Mouse (Mus musculus) midbrain, embryonic 11.5 days (tissue): ENCODE results near the gene Olfr959. TPM values are rescaled to one million over a fixed set of nuclear protein-coding genes. Genes with fewer than 3 reads are reported as not detected.

Source experiments
- ATAC-seq: fragments of 200-750 bp; cut with Nextera tagmentation; 2 replicates; pipeline ENCODE4 v1.8.0; 2017; ENCODE audit warnings: moderate TSS enrichment, moderate library complexity; ENCODE audit not compliant: low FRiP score
- DNase-seq: peaks from one replicate; pipeline ENCODE4 v3.0.0; 2015; ENCODE audit warnings: low spot score; ENCODE audit errors: missing footprints
- H3K27ac ChIP-seq: fragments of 300-500 bp; sonication (generic); 2 replicates; pipeline ENCODE4 v1.5.1; 2014; ENCODE audit warnings: low read depth, low read length
- H3K27me3 ChIP-seq: fragments of 300-500 bp; sonication (generic); 2 replicates; pipeline ENCODE4 v1.6.1; 2014; ENCODE audit warnings: mild to moderate bottlenecking, low read length, moderate library complexity, mixed read lengths; ENCODE audit not compliant: control insufficient read depth, insufficient read depth
- H3K36me3 ChIP-seq: fragments of 300-500 bp; sonication (generic); 2 replicates; pipeline ENCODE4 v1.6.1; 2014; ENCODE audit warnings: mild to moderate bottlenecking, low read length, moderate library complexity, mixed read lengths; ENCODE audit not compliant: control insufficient read depth, insufficient read depth
- H3K4me1 ChIP-seq: fragments of 300-500 bp; sonication (generic); 2 replicates; pipeline ENCODE4 v1.6.1; 2014; ENCODE audit warnings: low read length; ENCODE audit not compliant: control insufficient read depth, insufficient read depth
- H3K4me2 ChIP-seq: fragments of 300-500 bp; sonication (generic); 2 replicates; pipeline ENCODE4 v1.6.1; 2014; ENCODE audit warnings: mild to moderate bottlenecking, moderate library complexity
- H3K4me3 ChIP-seq: fragments of 300-500 bp; sonication (generic); 2 replicates; pipeline ENCODE4 v1.5.1; 2014; ENCODE audit warnings: low read depth, low read length
- H3K9ac ChIP-seq: fragments of 300-500 bp; sonication (generic); 2 replicates; pipeline ENCODE4 v1.6.1; 2014; ENCODE audit warnings: low read length
- H3K9me3 ChIP-seq: fragments of 300-500 bp; sonication (generic); 2 replicates; pipeline ENCODE4 v1.6.1; 2016; ENCODE audit warnings: low read length; ENCODE audit not compliant: control insufficient read depth
- WGBS: fragments of 180-500 bp; shearing (Covaris S2); extraction: QIAGEN DNeasy Blood & Tissue Kit; methylation state at CpG from one replicate; pipeline ENCODE4 v1.1.7; 2014; 5-methylcytosine and 5-hydroxymethylcytosine counted together
- polyA plus RNA-seq: library from polyadenylated mRNA; unstranded; fragments of >200 nt; fragmentation: Nextera tagmentation; extraction: Ambion mirVana; gene quantifications from 2 replicates; pipeline ENCODE4 v1.2.1, GENCODE M21; 2014

Olfr959 gene
- polyA plus RNA-seq, 1 experiment from 2014 or later: not detected

GRCm38 (mm10) chr9:39602536-39603332, 27.4 kb upstream of the Olfr959 start:
- no peak overlapping the region for H3K9ac ChIP-seq
- no peaks in the 10 kb centered on the region for H3K27me3 ChIP-seq
- H3K4me3 ChIP-seq: peak overlapping the region; percentile 19
- ATAC-seq: peak; percentile 86
- DNase-seq: peak; percentile 94
- H3K4me2 ChIP-seq: peak overlapping the region; percentile 51
- no peaks in the 10 kb centered on the region for H3K36me3 ChIP-seq
- no peaks in the 10 kb centered on the region for H3K9me3 ChIP-seq
- under 1% methylated on average over 18 of the region's 19 CpGs for WGBS
- H3K27ac ChIP-seq: no peak overlapping the region
- H3K4me1 ChIP-seq: no peaks in the 10 kb centered on the region

DNA sequence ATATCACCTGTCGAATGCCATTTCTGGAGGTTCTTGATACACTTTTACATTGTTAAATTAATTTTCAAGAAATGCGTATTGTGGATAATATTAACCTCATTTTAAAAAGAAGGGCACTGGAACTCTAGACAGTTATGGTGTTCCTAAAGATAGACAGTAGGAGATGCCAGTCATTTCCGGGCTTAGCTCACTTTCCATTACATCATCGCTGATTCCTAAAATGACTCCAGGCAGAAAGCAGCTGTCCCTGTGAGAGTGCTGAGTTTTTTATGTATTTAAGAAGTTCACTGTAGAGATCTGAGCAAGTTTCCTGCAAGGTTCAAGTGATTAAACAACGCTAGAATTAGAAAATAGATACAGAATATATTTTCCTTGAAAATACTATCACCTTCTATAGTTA, 1.7 kb upstream of the Olfr959 start:
- H3K4me1 ChIP-seq: no peaks in the 10 kb centered on the region
- no peak overlapping the region for H3K4me3 ChIP-seq
- DNase-seq (no peak), ATAC-seq (no peak)
- H3K9ac ChIP-seq: no peak overlapping the region
- H3K9me3 ChIP-seq: no peaks in the 10 kb centered on the region
- H3K27me3 ChIP-seq: no peaks in the 10 kb centered on the region
- H3K4me2 ChIP-seq: no peak overlapping the region
- WGBS: 87% methylated on average over 5 of the region's 5 CpGs
- no peaks in the 10 kb centered on the region for H3K36me3 ChIP-seq
- H3K27ac ChIP-seq: no peak overlapping the region

GRCm38 (mm10) chr9:39558349-39558647, 17.1 kb downstream of the Olfr959 start:
- Histone ChIP-seq H3K4me2 (no peak overlapping the region), H3K4me1 (peaks cover 5% of the 10 kb centered on the region; the same call in 1 of the 2 replicates), H3K9me3 (no peaks in the 10 kb centered on the region), H3K9ac (no peak overlapping the region), H3K27me3 (no peaks in the 10 kb centered on the region), H3K27ac (no peak overlapping the region), H3K4me3 (no peak overlapping the region), H3K36me3 (no peaks in the 10 kb centered on the region)
- DNase-seq (peak; percentile 86), ATAC-seq (peak; percentile 41)

- Histone ChIP-seq H3K27me3 (no peaks in the 10 kb centered on the region), H3K4me2 (no peak overlapping the region; the same call in 1 of the 2 replicates), H3K4me3 (no peak overlapping the region), H3K9ac (no peak overlapping the region; the same call in 1 of the 2 replicates), H3K9me3 (no peaks in the 10 kb centered on the region), H3K36me3 (no peaks in the 10 kb centered on the region), H3K27ac (peak overlapping the region; percentile 56), H3K4me1 (peaks cover 5% of the 10 kb centered on the region; the same call in 1 of the 2 replicates)
- 41% methylated on average over 3 of the region's 3 CpGs for WGBS
- ATAC-seq (peak; percentile 93), DNase-seq (peak; percentile 92)
Observed at GRCm38 (mm10) chr9:39557529-39558348, 17.6 kb downstream of the Olfr959 start.

DNA sequence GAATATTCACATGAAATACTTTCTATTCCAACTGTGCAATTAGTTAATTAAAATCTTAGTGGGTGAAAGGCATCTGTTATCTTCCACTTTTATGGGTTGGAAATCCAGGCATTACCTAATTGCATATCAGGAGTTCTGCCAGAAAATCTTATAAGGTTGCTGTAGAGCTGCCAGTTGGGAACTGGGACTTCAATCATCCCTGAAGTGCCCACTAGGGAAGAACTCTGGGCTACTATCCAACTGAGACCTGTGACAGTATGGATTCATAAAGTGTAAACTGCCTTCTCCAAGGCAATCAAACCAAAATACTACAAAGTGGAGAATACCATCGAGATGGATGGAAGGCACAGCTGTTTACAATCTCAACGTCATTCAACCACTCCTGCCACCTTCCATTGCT, 21.4 kb downstream of the Olfr959 start, which contains the start of gene Olfr958:
Gene Olfr958 (minus strand): TSS at position 109 of the 400 bp plus-strand sequence.
- Histone ChIP-seq H3K9me3 (no peaks in the 10 kb centered on the region), H3K9ac (no peak within 1 kb of the TSS), H3K27me3 (no peaks in the 10 kb centered on the region), H3K4me1 (peaks cover 5% of the 10 kb centered on the region; the same call in 1 of the 2 replicates), H3K36me3 (no peaks in the 10 kb centered on the region), H3K4me3 (no peak within 1 kb of the TSS), H3K4me2 (no peak within 1 kb of the TSS), H3K27ac (no peak within 1 kb of the TSS)
- DNase-seq: no peak
- no peak for ATAC-seq
- WGBS: 78% methylated on average over 2 of the region's 2 CpGs

DNA sequence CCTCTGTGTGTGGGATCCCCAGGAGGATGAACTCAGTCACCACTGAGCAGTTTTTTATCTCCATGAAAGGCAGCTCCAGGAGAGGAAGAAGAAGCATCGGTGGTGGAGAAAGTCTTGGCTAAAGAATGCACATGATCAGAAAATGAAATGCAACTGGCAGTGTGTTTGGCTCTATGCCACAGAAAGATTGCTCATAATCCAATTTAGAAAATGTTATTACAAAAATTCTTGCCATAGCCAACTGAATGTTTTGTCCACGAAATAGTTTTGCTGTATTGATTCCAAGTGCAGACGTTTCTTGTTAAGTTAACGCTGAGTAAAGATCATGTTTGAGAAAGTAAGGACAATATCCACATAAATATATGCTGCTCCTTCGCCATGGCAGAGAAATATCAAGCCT, 24.6 kb downstream of the Olfr959 start:
- no peaks in the 10 kb centered on the region for H3K9me3 ChIP-seq
- no peaks in the 10 kb centered on the region for H3K27me3 ChIP-seq
- no peaks in the 10 kb centered on the region for H3K4me1 ChIP-seq
- ATAC-seq: no peak
- H3K4me3 ChIP-seq: no peak overlapping the region
- 84% methylated on average over 5 of the region's 5 CpGs for WGBS
- no peak overlapping the region for H3K27ac ChIP-seq
- H3K36me3 ChIP-seq: no peaks in the 10 kb centered on the region
- H3K9ac ChIP-seq: no peak overlapping the region
- DNase-seq: no peak
- H3K4me2 ChIP-seq: no peak overlapping the region

DNA sequence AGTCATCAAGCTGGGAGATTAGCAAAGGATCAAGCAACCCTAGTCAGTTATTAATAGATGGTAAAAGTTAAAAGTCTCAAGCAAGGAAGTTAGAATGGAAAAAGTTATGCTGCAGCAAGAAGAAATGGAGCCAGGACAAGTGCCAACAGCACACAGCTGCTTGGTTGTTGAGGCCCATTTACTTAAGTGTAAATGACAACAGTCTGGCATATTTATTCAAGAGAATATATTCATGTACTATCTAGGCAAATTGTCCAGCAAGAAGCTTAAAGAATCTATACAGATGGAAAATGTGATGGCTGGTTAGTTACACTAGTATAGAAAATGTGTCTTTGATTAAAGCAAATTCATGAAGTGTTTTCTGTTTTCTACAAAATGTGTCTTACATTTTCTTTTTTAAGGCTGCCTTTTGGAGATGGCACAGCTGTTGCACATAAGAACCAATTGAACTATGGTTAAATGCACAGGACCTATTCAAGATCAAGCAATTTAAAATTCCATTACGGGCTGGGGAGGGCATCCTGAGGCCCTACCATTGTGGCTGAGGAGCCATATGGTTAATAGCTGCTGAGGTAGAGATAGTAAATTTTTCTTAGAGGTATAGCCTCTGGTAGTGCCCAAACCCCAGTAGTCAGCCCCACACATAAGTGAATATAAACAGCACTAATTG, 51.6 kb downstream of the Olfr959 start:
- 85% methylated on average over 1 of the region's 1 CpGs for whole genome bisulfite sequencing

More for the DNA sequence above, 51.6 kb downstream of the Olfr959 start:
- DNase-seq (no peak), ATAC-seq (no peak)
- H3K9me3 ChIP-seq: no peaks in the 10 kb centered on the region
- no peak overlapping the region for H3K4me3 ChIP-seq
- H3K27me3 ChIP-seq: no peaks in the 10 kb centered on the region
- no peak overlapping the region for H3K9ac ChIP-seq
- H3K36me3 ChIP-seq: no peaks in the 10 kb centered on the region
- H3K4me2 ChIP-seq: no peak overlapping the region
- no peak overlapping the region for H3K27ac ChIP-seq
- H3K4me1 ChIP-seq: no peaks in the 10 kb centered on the region
